Mouse (Mus musculus) kidney, postnatal 25 days (tissue): Measurements from ENCODE around the gene Ablim1.
A peak's percentile ranks its signal among the peaks of the same experiment; 100 is the strongest.

Source experiments
- DNase-seq, 2 experiments: peaks; one replicate each; pipeline ENCODE4 v3.0.0; 2021; ENCODE audit warnings: mixed read lengths in 2 of 2

The Ablim1 gene

DNA sequence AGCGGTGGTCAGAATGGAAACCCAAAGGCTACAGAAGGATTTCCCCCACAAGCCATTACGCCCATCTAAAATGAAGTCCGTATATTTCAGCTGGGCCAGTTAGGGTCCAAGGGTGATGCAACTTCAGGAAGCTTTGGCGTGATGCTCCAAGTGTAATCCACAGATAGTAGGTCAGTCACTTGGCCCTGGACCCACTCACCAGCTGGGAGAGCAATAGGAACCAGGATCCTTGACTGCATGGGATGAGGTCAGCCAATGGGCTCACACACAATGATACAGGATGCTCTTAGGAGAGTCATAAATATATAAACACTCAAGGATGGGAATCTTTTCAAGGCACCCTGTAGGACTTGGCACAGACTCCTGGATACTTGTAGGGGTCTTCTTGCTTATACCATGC is 309.7 kb downstream of the Ablim1 start:
- peak; percentile 49 to 60 for DNase-seq

DNA sequence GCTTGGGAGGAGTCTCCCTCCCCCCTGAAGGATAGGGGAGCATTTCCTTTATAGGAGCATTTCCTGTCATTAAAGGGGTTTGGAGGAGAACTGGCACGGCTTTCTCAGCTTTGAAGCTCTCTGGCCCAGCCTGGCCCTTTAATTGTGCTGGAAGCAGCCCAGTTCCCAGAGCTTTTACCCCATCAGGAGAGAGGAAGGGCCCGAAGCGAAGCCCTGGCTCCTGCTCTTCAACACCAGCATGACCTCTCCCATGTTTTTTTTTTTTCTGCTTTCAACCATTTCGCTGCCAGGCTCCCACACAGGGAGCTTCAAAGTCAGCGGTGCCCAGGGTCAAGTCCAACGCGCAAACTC is 311.3 kb downstream of the Ablim1 start:
- DNase-seq: peak; percentile 73 to 83

DNA sequence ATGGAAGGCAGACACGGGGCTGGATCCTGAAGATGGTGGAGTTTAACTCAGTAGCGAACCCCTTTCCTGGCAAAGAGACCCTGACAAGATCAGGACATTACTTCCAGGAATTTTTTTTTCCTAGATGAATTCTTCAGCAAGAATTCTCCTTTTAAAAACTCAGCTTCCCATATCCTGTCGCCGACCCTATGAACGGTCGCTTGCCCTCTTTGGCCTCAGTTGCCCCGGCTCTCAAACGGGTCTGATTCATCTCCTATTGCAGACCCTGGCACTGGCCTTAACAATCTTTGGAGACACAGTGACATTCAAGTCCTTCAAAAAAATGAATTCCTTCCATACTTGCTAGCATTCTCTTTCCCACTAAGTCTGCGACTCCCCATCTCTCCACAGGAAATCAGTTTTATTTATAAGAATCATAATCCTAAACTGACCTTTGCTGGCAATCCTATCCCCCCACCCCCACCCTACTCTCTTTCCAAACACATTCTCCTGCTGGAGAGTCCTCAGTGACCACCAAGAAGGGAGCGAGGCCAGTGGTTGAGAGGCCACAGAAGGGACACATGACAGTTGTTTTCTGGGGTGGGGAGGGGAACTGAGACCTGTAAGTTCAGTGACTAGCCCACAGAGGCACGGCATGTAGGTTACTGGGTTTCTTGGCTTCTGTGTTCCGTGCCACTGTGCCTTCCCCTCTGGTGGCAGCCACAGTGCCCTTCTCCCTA is 311.8 kb downstream of the Ablim1 start:
- peak in 1 of 2 experiments; percentile 48 for DNase-seq

DNA sequence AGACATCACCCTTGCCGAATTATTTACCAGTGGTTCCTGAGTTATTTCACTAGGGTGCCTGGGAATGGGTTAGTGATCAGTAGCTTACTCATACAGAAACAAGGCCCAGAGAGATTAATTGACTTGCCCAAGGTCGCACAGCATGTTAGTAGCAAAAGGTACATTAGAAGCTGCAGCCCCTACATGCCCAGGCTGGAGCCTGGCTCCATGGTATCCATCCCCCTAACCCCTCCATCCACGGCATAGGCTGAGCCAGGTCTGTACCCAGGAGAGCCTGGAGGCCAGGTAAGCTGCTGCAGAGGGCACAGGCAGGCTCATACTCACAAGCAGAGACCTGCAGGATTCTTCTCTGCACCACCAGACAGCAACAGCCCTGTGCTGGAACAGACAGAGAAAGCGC is 312.8 kb downstream of the Ablim1 start:
- DNase-seq: no peak

DNA sequence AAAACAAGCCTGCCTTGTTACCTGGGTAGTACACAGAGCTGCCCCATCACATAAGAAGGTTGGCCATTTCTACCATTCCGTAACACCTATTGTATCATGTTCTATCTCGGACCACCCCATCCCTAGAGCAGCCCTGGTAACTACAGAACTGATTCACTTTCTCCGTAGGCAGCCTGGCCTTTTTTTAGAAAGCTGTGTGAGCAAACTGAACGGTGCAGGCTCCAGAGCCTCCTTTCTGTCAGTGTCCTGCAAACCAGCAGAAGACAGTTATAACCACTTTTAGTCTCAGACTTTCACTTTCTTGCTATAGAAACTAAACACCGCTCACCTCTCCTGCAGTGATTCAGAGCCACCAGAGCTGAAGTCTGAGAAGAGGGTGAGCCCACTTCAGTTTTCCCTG is 314.1 kb downstream of the Ablim1 start:
- no peak for DNase-seq

DNA sequence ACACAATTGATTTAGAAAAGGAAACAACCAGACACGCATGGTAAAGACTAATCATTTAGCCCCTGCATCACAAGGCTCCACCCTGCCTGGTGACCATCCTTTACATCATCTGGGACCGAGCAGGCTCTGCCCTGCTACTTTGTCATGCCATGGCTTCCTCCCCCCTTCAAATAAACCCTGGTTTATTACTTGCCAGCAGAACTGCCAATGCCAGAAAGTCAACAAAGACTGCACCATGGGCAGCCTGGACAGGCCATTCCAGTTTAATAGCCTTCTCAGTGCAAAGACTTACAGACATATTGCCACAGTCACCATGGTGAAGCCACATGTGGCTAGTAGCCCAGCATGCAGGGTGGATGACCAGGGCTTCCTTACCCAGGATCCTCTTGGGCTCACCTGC is 314.9 kb downstream of the Ablim1 start:
- no peak for DNase-seq

DNA sequence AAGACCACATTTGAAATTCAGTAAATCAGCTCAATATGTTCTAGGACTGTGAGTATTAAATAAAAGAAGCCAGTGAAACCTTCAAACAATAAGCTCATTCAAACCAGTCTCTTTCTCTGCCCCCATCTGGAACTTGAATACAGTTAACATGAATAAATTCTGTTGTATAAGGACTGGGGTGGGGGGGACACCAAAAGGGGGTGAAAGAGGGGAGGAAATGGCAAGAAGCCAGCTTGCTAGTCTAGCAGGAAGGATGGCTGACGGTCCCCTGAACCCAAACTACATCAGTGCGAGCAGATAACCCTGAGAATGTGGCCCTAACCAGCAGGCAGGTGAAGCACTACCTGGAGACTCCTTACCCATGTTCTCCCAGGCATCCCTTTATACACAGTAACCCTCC is 315.8 kb downstream of the Ablim1 start:
- peak in 1 of 2 experiments; percentile 46 for DNase-seq

DNA sequence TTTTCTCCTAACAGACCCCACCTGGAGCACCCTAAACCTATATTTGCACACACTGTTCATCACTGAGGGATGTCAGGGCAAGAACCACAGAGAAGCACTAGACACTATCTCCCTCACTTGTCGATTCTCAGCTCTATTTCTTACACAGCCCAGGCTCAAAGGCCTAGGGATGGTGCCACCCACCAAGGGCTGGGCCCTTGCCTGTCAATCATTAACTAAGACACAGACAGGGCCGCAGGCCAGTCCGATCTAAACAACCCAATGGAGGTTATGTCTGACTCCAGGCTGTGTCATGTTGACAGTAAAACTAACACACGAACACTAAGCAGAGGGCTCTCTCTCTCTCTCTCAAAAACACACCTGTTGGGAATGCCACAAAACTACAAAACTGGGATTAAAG is 316.4 kb downstream of the Ablim1 start:
- peak; percentile 70 to 84 for DNase-seq

DNA sequence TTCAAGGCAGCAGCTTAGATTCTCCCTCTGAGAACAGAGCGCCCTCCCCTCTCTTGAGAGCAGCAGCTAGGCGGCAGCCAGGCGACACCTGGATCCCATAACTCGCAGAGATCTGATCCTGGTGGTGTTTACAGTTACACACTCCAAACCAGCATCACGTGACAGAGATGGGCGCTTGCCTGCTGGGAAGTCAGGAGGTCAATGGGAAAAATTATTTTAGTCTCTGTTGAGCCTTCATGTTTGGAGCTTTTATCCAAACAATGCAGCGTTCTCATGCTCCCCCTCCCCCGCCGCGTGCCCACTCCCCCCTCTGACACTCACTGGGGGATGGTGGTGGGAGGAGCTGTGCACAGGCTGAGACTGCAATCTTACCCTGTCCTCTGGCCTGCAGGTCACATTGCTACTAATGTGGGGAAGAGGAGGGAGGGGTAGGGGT is 317.5 kb downstream of the Ablim1 start:
- peak; percentile 76 to 86 for DNase-seq

DNA sequence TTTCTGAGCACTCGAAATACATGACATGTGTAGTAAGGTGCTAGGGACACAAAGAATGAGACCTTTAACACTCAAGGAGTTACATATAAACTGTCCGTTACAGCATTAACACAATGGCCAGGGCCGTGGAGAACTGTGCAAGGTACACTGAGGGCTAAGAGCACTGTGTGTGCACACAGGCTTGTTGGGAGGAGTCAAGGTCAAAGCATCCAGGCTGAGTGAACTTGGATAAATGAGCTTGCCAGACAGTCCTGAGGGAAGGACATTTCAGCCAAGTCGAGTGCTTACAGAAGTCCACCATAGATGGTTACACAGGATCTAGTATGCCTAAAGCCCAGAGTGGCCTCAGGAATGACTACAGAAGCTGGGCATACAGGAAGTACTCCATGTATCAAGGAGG is 319.3 kb downstream of the Ablim1 start:
- DNase-seq: peak; percentile 54 to 80

DNA sequence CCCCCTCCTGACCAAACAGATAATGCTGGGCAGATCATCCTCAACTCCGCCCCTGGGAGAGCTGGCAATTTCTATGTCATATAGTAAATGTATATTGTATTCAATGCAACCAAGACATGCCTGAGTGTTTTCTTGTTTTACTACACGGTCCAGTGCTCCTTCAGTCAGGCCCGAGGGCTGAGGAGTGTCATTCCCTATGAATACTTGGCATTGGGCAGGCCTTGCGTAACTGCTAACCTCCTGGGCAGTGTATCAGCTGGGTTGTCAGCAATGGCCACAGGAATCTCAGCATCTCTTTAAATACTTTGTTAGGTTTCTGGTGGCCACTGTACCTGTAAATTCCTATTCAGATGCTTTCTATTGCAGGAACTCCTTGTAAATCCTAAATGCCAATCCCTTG is 320.1 kb downstream of the Ablim1 start:
- DNase-seq: peak; percentile 78 to 86

DNA sequence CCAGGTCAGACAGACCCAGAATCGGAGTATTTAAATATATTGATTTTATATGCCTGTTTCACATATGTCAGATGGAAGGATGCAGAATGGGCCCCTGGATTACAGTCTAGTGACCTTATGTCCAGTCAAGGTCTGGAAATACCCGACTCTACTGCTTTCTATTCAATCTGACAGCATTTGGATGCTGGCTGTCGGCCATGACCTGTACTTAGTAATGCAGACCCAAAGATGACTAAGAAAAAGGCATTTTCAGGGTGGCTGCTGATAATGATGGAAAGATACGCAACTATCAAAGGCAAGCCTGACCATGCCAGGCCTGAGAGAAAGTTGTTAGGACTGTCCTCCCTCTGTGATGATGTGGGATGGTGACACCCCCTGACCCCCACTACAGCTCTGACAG is 321.0 kb downstream of the Ablim1 start:
- peak; percentile 65 to 69 for DNase-seq

DNA sequence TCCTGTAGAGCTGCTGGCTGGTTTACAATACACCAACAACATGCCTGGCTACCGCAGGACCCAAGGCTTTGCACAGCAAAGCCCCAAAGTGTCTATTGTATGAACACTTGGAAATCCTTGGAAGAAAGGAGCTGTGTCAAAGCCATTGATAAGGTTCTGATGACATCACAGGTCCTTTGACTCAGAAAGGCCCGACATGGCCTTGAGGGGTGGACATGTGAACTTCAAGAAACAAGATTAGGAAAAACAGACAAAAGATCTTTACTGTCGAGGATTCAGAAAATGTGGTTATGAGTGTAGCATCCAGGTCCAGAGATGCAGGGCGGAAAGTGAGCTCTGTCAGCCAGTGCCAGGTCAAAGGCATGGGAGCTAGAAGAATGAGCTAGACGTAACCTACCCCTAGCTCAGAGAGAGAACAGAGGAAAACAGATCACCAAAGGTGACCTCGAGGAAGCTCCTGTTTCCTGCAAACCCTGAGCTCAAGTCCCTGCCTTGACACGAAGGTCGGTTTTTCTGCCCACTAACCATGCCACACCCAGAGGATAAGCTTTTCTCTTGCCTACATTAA is 321.7 kb downstream of the Ablim1 start:
- no peak for DNase-seq

DNA sequence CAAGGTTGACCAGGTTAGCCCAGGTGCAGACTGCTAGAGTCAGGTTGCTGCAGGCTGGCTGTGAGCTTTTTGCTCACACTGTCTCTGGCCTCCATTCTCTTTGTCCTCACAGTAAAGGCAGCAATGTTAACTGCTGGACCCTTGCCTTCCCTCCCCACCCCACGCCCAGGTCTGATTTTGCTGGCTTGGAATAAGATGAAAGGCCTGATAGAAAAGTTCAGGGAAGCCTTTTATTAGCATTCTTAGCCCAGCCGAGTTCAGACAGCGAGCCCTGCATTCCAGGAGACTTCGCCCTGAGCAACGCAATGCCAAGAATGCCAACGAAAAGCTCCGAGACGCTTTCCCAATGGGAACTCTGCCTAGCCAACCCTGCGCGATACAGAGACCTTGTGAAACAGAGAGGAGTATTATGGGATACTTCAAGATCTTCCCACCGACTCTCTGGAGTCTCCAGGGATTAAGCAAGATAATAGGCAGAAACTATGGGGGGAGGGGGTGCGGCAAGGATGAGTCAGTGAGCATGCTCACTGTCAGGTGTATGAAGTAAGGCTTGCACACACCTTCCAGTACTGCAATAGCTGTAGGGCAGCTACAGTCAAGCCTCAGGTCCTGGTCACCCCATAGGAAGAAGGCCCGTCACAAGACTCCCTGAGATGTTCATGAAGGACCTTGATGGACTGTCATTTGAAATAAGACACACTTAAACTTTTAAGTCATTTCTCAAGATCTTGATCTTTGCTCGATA is 324.2 kb downstream of the Ablim1 start:
- peak; percentile 72 to 79 for DNase-seq

DNA sequence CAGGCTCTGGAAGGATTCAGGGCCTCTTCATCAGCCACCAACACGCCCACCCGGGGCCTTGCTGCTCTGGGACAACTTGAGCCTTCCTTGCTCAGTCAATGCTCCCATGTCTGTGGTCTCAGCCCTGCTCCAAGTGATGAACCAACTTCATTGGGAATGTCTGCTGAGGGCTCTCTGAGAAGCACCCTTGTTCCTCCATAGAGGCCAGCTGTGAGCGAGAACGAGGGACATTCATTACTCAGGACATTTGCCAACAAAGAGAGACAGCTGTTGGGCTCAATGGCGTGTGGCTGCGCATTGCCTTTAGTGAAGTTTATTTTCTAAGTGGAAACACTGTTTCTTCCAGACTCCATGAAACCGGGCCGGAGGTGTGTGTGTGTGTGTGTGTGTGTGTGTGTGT is 325.5 kb downstream of the Ablim1 start:
- peak in 1 of 2 experiments; percentile 44 for DNase-seq

DNA sequence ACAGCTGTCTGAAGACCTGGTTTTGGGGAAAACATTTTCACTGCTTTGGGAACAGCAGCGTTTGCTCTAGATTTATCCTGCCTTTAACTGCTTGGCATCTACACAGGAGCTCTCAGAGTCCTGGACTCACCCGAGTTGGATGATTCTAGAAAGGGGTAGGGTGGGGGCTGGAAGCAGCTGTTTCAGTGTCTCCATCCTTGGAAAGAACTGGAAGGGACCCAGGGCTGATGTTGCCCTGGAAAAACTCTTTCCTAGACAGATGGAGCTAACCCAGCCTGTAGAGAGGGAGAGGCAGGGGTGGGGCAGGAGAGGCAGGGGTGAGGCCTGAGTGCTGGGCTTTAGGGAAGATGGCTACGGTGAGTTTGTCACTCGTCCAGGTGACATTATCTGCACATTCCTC is 330.5 kb downstream of the Ablim1 start:
- peak in 1 of 2 experiments; percentile 42 for DNase-seq

DNA sequence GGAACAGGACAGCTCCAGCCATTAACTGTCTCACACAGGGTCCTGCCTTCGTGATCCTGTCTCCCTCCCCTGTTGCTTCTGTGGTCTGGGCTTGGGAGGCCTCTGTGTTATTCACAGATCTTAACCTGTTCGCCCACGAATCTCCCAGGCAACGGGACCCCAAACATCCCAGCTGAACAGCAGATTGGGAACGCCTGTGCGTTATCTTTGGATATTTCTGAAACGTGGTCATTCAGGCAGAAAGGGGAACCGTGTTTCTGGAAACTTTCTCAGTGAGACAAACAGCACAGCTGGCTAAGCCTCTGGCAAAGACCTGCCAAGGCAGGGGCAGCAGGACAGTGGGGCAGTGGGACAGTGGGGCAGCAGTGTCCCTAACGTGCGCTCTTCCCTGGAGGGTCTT is 331.0 kb downstream of the Ablim1 start:
- DNase-seq: peak in 1 of 2 experiments; percentile 44
